Mouse (Mus musculus) urinary bladder, postnatal 25 days (tissue): ENCODE measurements around the gene Mtcl1.

Experiments used
- DNase-seq: peaks from one replicate; pipeline ENCODE4 v3.0.0; 2022; ENCODE audit warnings: low spot score

Mtcl1 gene

GRCm38 (mm10) chr17:66322646-66323255 is 126.8 kb downstream of the Mtcl1 start:
- no peak for DNase-seq

GRCm38 (mm10) chr17:66321933-66322332 is 127.6 kb downstream of the Mtcl1 start:
- DNase-seq, result no peak

GRCm38 (mm10) chr17:66320716-66321372 is 128.7 kb downstream of the Mtcl1 start:
- DNase-seq, result no peak

GRCm38 (mm10) chr17:66318031-66318430 is 131.5 kb downstream of the Mtcl1 start:
- no peak for DNase-seq

- DNase-seq, result no peak
Measured at GRCm38 (mm10) chr17:66317576-66317975, 132.0 kb downstream of the Mtcl1 start.

- no peak for DNase-seq
Measured at GRCm38 (mm10) chr17:66317156-66317555, 132.4 kb downstream of the Mtcl1 start.

- DNase-seq, result no peak
Measured at GRCm38 (mm10) chr17:66315451-66315850, 134.1 kb downstream of the Mtcl1 start.

- DNase-seq, result no peak
Measured at GRCm38 (mm10) chr17:66314566-66315285, 134.8 kb downstream of the Mtcl1 start.

GRCm38 (mm10) chr17:66301906-66302305 is 147.6 kb downstream of the Mtcl1 start:
- no peak for DNase-seq

- DNase-seq, result no peak
Measured at GRCm38 (mm10) chr17:66301267-66301666, 148.3 kb downstream of the Mtcl1 start.

- DNase-seq, result no peak
Measured at GRCm38 (mm10) chr17:66297721-66298120, 151.8 kb downstream of the Mtcl1 start.

GRCm38 (mm10) chr17:66293581-66293980 is 156.0 kb downstream of the Mtcl1 start:
- DNase-seq, result no peak

GRCm38 (mm10) chr17:66289894-66290293 is 159.7 kb downstream of the Mtcl1 start:
- DNase-seq, result no peak
